Mouse (Mus musculus) spleen, adult 2 months (tissue): ENCODE data around the gene Hist1h3g.

ENCODE experiments used
- CTCF ChIP-seq: fragments of 200-500 bp; IDR thresholded peaks from 2 replicates; pipeline ENCODE4 v1.5.1; 2011; ENCODE audit warnings: mild to moderate bottlenecking, inconsistent platforms; ENCODE audit not compliant: insufficient read depth, insufficient read length, insufficient replicate concordance; ENCODE audit errors: extremely low read depth
- POLR2A ChIP-seq: fragments of 200-500 bp; IDR thresholded peaks from 2 replicates; pipeline ENCODE4 v1.6.1; 2011; ENCODE audit warnings: low read depth, low read length, inconsistent platforms

GRCm38 (mm10) chr13:23518885-23519284, 16.3 kb upstream of the Hist1h3g start:
- TF ChIP-seq CTCF (no peak), POLR2A (no peak)
